Mouse (Mus musculus) gonadal fat pad, adult 2 months (tissue): ENCODE results near the gene Olfr676. TPM values are rescaled to one million over a fixed set of nuclear protein-coding genes. Genes with fewer than 3 reads are reported as not detected.
"Not testable (repeated sequence)": the region's sequence is repeated elsewhere in the genome, so short reads cannot be mapped to it uniquely, and the experiment has no call there.

Experiments used
- DNase-seq: peaks from one replicate; pipeline ENCODE4 v3.0.0-alpha.2; 2012; ENCODE audit warnings: low read depth
- polyA plus RNA-seq: library from polyadenylated mRNA; depleted of rRNA; stranded (reverse); fragments of >200 nt; gene quantifications from 2 replicates; pipeline ENCODE4 v1.2.3, GENCODE M21; 2012; rRNA removed

Olfr676 gene
- not detected in 2 replicates for polyA plus RNA-seq

DNA sequence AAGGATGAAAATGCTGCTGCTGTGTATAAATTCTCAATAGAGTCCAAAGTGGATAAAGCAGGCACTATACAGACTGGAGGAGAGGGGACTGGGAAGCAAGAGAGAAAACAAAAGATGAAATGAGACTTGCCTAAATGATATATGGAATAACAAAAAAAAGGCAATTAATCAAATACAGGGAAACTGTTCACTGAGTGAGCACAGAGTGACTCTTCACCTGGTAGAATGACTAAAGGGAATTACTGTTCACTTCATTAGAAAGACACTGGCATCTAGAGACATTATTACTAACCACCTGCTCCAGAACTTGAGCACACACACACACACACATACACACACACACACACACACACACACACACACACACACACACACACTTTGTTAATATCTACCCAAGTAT lies at the start of gene Olfr676:
Olfr676 (plus strand) TSS at position 301 of the 400 bp plus-strand sequence.
- no peak for DNase-seq

DNA sequence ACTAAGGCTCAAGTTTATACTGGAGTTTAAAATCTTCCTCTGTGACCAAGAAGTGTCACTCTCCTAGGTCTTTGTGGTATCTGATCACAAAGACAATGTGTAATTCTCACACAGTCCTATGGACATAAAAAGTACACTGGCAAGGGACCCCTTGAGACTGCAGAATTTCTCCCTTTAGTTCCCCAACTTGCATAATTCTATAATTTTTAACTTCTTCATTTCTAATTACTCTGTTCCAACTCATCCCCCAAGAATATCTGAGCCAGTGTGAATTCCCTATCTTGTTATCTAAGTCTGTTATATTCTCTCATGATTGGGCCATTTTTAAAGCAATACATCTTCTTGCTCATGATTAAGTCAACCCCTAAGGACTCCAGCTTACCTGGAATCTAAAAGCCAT lies 30.6 kb upstream of the Olfr676 start, which contains the start of gene Olfr672:
Olfr672 (minus strand) TSS at position 101 of the 400 bp plus-strand sequence.
- DNase-seq = no peak

DNA sequence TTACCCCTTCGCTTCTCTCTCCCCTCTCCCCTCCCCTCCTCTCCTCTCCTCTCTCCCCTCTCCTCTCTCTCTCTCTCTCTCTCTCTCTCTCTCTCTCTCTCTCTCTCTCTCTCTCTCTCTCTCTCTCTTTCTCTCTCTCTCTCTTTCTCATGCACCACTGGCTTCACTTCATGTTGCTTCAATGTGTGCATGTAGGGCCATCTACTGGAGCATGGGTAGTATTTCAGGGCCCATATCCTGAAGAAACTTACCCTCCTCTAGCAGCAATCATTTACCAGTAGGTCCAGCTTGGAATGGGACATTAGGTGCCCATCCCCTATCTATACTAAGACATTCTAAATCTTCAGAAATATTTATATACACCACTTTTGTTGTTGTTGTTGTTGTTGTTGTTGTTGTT lies 10.0 kb upstream of the Olfr676 start:
- DNase-seq = no peak

DNA sequence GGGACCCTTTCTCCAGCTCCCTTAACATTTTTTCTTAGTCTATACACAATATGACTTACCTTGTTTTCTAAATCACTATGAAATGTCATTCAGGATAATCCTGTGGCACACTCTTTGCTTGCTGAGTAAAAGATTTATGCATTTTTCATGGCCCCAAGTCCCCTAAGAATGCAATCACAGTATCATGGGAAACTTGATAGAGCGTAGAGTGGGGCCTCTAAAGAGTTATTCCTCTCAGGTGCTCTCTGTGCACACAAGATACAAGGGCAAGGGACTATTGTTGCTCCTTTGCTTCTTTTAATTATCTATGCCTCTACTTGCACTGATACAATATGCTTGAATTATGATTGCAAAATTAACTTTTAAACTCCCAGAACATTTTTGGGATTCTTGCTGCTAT lies 4.1 kb upstream of the Olfr676 start, which contains the start of gene Olfr675:
Olfr675 (minus strand) TSS at position 101 of the 400 bp plus-strand sequence.
- no peak for DNase-seq

DNA sequence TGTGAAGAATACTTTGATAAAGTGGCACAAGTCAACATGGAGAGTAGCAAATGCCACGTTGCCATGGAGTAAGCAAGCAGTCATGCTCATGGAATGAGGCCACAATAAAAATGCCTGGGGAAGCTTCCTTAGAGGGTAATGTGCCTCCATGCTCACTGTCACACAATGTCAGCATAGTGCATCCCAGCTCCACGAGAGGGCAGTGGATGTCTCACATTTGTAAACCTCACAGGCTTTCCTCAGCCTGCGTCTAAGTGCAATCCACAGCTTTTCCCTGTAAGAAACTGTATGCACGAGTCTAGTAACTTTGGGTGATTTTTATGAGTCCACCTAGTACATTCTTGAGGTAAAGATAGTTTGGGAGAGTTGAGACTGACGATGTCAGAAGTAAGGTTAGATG lies 1.3 kb downstream of the Olfr676 start:
- DNase-seq = not testable (repeated sequence)

DNA sequence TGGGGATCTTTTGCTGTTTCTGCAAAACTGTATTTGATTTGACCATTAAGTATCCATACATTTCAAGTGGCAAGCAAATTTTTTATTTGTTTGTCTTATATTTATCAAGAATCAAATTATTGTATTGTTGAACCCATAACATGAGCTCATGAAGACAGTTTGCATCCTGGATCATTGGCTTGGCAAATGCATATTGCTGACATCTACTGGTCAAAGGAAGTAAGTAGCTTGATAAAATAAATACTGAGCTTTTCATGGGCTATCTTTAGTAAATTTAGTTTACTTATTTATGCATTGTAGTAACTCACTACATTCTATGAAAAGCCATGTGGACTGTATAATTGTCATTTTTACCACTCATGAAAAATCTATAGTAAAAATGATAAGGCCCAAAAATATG lies 26.5 kb downstream of the Olfr676 start:
- DNase-seq = no peak

DNA sequence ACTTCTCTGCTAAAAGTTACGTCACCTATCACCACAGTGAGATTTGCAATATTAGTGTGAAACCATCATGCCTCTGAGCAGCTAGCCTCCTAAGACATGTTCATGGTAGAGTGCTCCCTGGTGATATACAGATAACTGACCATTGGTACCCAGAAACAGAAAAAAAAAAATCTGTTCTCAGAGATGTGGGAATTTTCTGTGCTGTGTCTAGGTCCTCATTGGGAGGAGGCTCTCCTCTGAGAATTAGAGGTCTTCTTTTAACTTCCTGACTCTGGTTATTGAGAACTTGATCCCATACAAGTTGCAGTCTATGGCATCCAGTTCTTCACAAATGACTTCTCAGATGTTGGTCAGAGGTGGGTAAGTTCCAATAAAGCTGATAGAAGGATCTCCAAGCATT lies 31.7 kb downstream of the Olfr676 start, which contains the start of gene Olfr678:
Olfr678 (plus strand) TSS at position 301 of the 400 bp plus-strand sequence.
- DNase-seq = no peak

DNA sequence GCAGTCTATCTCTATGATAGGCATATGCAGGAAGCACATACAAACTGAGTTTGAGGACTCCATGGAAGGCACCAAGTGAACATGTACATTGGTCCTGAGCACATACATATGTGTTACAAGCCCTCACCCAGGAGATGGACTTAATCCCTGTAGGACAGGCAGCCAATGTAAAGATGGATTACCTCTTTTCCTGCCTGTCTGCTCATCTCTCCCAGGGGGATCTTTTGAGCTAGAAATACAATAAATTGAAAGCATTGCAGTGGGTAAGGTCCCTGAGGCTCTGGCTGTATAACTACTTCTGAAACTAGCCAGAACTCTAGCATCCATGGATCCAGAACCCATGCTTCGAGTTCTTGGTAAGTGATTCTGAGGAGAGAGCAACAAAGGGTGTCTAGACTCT lies 48.4 kb downstream of the Olfr676 start, which contains the start of gene Olfr679:
Olfr679 (plus strand) TSS at position 301 of the 400 bp plus-strand sequence.
- no peak for DNase-seq

Other genes with a start within 250 kb of the Olfr676 start
- 0.07 TPM in 1 of 2 replicates, not detected in the other for gene Usp17lb, start 190.1 kb upstream of the Olfr676 start, polyA plus RNA-seq
- gene Usp17la, start 175.7 kb upstream of the Olfr676 start, polyA plus RNA-seq = not detected in 2 replicates
- gene Olfr665, start 154.7 kb upstream of the Olfr676 start, polyA plus RNA-seq = not detected in 2 replicates
- 1.1 TPM in 1 of 2 replicates, not detected in the other for gene Olfr666, start 136.7 kb upstream of the Olfr676 start, polyA plus RNA-seq
- not detected in 2 replicates for gene Olfr667, start 111.2 kb upstream of the Olfr676 start, polyA plus RNA-seq
- not detected in 2 replicates for gene Olfr668, start 104.6 kb upstream of the Olfr676 start, polyA plus RNA-seq
- gene Olfr669, start 98.5 kb upstream of the Olfr676 start, polyA plus RNA-seq = 0.13 TPM in 1 of 2 replicates, not detected in the other
- not detected in 2 replicates for gene Olfr670, start 70.1 kb upstream of the Olfr676 start, polyA plus RNA-seq
- gene Olfr671, start 53.6 kb upstream of the Olfr676 start, polyA plus RNA-seq = not detected in 2 replicates
- not detected in 2 replicates for gene Olfr672, start 30.7 kb upstream of the Olfr676 start, polyA plus RNA-seq
- gene Olfr675, start 4.2 kb upstream of the Olfr676 start, polyA plus RNA-seq = not detected in 2 replicates
- not detected in 2 replicates for gene Olfr677, start 18.7 kb downstream of the Olfr676 start, polyA plus RNA-seq
- not detected in 2 replicates for gene Olfr678, start 31.8 kb downstream of the Olfr676 start, polyA plus RNA-seq
- gene Olfr679, start 48.5 kb downstream of the Olfr676 start, polyA plus RNA-seq = not detected in 2 replicates
- not detected in 2 replicates for gene Olfr680-ps1, start 60.1 kb downstream of the Olfr676 start, polyA plus RNA-seq
- not detected in 2 replicates for gene Olfr681, start 84.1 kb downstream of the Olfr676 start, polyA plus RNA-seq
- gene Olfr683, start 114.3 kb downstream of the Olfr676 start, polyA plus RNA-seq = not detected in 2 replicates
- gene Olfr684, start 131.0 kb downstream of the Olfr676 start, polyA plus RNA-seq = not detected in 2 replicates
- not detected in 2 replicates for gene Olfr685, start 153.3 kb downstream of the Olfr676 start, polyA plus RNA-seq
- gene Olfr686, start 174.8 kb downstream of the Olfr676 start, polyA plus RNA-seq = not detected in 2 replicates